Mouse (Mus musculus): ENCODE data around the gene Coq10b.
"Not testable (repeated sequence)": the region's sequence is repeated elsewhere in the genome, so short reads cannot be mapped to it uniquely, and the experiment has no call there.

Coq10b gene

DNA sequence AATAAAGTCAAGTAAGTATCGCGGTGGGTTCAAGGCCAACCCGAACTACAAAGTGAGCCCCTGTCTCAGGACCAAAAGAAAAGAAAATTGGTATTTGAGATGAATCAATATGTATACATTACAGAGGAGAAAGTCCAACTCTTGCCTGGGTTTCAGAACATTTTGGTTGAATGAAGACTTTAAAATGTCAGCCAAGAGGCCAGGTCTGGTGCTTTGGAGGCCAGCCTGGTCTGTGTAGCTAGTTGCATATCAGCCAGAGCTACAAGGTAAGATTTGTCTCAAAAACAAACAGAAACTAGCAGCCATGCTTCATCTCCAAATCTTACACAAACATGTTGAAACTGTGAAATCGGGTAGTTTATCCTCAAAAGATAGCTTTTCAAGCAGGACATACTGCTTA lies 1.0 kb downstream of the Coq10b start:
- in situ Hi-C loops (cut with MboI, MseI) = no loop called here

DNA sequence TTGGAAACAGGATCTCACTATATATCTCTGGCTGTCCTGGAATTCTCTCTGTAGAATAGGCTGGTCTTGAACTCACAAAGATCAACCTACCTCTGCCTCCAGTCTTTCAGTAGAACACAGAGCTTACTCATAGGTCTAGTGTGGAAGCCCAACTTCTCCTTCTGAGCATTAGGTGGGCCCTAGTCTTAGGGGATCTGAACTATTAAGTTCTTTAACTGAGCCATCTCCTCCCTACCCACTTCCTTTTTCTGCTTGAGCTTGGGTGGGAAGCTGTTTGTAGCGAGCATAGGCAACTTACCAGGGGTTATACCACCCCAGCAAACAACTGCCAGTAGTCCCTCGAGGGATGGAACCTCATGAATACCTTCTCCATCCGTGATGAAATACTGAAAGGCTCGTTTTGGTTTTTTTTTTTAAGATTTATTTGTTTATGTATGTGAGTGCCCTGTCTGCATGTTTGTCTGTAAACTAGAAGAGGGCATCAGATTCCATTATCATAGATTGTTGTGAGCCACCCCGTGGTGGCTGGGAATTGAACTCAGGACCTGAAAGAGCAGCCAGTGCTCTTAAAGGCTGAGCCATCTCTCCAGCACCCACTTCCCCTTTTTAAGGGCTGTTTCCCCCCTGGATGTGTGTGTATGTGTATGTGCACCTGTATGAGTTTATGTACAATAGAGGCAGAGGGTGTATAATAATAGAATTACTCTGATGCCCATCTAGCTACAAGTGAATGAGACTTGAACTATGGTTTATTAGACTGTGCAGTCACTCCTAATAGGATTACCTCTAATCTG lies 2.9 kb downstream of the Coq10b start:
- in situ Hi-C loops (cut with MboI, MseI) = loop anchor here (5.0 kb wide), 1 partner anchor 38 kb away; no protein-coding TSS in a partner anchor

DNA sequence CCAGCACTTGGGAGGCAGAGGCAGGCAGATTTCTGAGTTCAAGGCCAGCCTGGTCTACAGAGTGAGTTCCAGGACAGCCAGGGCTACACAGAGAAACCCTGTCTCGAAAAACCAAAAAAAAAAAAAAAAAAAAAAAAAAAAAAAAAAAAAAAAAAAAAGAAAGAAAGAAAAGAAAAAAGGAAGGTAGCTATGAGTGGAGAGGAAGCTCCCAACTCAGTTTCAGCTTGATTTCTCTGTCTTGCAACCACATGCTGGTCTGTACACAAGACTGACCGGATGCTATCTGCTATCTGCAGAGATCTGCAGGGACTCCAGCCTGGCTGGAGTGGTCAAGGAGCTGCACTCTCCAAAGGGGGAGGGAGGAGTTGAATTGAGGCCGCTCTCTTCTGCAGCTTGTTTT lies 5.8 kb downstream of the Coq10b start:
- in situ Hi-C loops (cut with MboI, MseI) = loop anchor here (5.0 kb wide), 1 partner anchor 41 kb away; no protein-coding TSS in a partner anchor

DNA sequence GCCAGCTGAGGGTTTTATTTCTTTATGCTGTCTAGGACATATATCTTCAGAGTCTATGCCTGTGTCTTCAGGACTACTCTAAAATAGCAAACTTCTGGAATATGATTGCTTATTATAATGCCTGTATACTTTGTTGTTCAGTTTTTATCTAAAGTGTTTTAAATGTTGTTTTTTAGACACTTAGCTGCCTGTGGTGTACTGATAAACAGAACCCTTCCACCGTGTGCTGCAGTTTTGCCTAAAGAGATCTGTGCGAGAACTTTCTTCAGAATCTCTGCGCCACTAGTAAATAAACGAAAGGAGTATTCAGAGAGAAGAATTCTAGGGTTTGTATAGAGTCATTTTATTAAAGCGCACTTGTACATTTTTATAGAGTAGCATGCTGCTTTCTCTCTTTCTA lies 8.5 kb downstream of the Coq10b start:
- in situ Hi-C loops (cut with MboI, MseI) = no loop called here

DNA sequence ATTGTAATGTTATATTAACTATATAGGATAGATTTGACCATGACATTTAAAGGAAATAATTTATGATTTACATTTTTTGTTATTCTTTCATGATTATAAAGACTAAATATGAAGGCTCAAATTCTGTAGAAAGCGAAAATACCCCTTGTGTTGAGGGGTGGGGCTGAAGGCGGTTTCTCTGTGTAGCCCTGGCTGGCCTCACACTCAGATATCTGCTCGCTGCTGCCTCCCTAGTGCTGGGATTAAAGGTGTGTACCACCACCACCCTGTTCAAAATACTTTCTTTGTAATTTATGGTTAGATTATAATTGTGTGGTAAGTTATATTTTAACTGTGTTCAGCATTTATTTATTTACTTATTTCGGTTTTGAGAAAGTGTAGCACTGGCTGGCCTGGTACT lies 9.2 kb downstream of the Coq10b start:
- in situ Hi-C loops (cut with MboI, MseI) = no loop called here

DNA sequence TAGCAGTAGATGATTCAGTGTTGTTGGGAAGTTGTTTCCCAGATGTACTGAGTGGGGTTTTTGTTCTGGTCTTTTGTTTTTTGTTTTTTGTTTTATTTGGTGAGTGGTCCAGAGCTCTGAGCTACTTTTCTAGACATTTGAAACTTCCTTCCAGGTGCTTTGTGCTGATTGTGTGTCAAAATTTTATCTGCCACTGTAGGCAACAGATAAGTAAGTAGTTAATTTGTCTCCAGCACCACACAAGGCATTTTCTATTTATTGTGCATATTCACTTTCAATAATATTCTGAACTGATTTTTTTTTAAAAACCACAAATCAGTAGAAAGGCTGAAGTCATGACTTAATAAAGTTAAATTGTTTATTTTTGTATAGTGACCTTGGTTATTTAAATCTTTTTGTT lies 19.8 kb downstream of the Coq10b start:
- in situ Hi-C loops (cut with MboI, MseI) = not testable (repeated sequence)

DNA sequence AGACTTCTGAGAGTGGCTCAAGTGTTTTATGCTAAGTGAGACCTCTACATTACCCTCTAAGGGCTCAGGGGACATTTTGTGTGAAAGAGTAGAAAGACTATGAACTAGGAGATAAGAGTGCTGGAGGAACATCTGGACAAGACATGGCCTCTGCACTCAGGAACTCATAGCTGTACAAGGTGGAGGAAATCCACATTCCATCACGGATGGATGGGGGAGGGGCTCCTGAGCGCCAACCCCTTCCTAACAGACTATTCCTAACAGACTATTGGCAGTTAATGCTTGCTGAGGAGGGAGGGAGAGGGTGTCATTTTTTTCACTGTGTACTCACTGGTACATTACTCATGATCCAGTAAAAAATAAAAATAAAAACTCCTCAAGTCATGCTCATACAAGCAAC lies 22.2 kb downstream of the Coq10b start:
- in situ Hi-C loops (cut with MboI, MseI) = no loop called here

DNA sequence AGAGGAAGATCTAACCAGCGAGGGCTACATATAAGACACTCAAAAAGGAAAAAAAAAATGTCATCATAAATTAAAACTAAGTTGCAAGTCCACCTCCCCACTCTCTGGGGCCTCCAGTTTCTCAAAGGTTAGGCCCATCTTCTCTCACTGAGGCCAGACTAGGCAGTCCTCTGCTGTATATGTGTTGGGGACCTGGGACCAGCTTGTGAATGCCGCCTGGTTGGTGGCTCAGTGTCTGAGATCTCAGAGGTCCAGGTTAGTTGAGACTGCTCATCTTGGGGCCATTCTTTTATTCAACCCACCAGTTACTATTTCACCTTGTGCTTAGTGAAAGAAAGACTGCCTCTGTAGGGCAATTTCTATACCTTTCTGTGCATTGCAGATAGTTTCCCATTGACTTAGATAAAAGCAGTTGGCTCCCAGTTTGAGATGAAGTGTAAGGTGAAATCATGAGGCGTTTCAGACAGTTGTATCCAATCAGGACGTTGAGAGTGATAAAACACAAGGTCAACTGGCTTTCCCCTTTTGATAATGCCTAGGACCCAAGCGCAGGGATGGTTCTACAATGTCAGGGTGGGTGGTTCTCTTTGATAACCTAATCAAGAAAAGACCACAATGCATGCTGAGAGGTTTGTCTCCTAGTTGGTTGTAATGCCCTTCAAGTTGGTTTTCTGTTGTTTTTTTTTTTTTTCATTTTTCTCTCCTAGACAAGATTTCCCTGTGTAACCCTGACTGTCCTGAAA lies 23.3 kb downstream of the Coq10b start:
- in situ Hi-C loops (cut with MboI, MseI) = no loop called here

DNA sequence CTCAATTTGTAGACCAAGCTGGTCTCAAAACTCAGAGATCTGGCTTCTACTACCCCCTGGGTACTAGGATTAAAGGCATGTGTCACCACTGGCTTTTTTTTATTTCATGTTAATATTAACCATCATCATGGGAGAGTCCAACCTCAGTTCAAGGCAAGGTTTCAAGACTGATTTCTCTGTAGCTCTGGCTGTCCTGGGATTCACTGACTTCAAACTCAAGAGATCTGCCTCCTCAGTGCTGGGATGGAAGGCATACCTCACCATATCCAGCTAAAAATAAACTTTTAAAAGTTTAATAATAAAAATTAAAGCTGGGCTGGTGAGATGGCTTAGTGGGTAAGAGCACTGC lies 23.8 kb downstream of the Coq10b start:
- in situ Hi-C loops (cut with MboI, MseI) = no loop called here

DNA sequence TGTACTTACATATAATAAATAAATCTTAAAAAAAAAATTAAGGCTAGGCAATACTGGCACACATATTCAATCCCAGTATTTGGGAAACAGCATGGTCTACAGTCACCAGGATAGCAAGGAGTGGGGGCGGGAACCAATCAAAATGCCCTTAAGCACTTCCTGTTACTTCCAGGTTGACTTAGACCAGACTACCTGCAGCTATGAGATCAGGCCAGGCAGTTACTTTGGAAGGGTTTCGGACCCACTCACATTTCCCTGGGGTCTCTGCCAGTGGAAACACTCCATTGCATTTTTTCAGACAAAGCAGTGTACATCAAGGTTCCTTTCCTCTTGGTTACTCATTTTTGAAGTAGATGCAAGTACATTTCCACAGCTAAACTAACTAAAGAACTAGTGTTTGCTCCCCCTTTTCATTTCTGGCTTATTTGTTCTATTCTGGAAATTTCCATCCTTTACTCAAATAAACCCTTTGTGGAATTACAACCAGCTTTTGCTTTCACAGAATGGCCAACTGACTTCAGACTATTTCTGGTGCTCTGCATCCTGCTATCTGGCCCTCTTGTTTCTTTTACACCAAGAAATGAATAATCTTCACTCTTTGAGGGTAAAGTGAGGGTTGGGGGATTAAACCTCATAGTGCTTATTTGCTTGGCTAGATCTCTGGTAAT lies 24.4 kb downstream of the Coq10b start:
- in situ Hi-C loops (cut with MboI, MseI) = no loop called here

DNA sequence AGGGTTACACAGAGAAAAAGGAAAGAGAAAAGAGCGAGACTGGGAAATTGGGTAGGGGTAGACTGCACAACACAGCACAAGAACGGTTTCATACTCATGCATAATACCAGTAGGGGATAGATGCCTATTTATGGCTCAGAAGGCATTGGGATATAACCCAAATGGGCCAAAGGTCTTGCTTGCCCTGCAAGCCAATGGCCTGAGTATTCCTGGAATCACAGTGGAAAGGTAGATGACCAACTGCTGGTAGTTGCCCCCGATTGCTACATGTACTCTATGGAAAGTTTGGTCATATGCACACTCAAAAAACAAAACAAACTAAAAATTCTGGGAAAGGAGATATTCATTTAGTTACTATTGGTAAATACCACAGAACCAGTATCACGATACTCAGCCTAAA lies 27.1 kb downstream of the Coq10b start:
- in situ Hi-C loops (cut with MboI, MseI) = no loop called here

DNA sequence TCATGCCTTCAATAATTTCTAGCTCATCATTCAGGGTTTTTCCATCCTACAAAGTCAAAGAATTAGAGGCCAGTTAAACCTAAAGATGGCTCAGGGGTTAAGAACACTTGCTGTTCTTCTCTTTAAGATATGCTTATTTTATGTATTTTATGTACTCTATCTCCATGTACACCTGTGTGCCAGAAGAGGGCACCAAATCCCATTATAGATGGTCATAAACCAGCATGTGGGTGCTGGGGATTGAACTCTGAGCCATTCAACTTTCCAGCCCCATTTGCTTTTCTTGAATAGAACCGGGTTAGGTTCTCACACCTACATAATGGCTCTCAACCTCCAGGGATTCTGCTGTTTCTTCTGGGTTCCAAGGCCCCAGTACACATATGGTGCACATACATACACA lies 29.5 kb downstream of the Coq10b start:
- in situ Hi-C loops (cut with MboI, MseI) = no loop called here

DNA sequence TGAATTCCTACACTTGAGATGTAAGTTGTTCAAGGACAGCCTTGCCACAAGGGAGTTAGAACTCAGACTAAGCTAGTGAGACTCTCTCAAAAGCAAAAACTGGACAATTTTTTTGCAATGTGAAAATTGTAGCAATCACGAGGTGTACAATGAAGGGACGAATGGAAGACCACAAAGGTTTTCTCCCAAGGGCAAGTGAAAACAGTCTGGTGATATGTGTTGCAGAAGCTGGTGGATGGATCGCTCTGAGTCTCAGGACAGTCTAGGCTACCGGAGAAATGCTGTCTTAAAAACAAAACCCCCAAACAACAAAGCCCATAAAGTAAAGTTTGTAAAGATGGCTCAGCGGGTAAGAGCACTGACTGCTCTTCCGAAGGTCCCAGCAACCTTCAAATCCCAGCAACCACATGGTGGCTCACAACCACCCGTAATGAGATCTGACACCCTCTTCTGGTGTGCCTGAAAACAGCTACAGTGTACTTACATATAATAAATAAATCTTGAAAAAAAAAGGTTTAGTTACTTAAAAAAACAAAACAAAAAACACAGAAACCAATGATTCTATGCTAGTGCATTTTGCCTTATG lies 33.3 kb downstream of the Coq10b start:
- in situ Hi-C loops (cut with MboI, MseI) = loop anchor here (5.0 kb wide), 2 partner anchors 59 to 64 kb away; partner anchors contain the start of gene Sf3b1 (in 1 of the 2)

DNA sequence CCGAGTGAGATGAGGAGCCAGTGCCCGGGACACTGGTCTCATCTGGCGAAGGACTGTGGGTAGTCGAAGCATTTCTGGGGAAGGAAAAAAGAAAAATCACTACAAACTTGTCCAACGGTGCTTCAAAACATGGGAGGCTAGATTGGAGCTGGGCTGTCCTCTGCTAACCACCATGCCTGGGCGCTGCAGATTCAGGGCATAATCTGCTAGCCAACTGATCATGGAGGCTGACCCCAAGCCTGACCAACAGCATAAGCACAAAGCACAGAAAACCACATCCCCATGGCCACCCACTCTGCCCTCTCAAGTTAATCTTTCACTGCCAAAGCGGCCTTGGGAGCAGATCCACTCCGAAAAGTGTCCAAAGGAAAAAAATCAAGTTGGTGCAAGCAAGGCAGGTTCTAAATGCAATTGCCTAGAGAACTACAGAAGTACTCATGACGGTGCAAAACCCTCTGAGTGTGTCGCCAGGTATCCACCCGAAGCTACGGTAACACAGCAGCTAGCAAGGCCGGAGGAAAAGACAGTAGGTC lies 34.4 kb downstream of the Coq10b start:
- in situ Hi-C loops (cut with MboI, MseI) = loop anchor here (5.0 kb wide), 2 partner anchors 60 to 65 kb away; partner anchors contain the start of gene Sf3b1 (in 1 of the 2)

DNA sequence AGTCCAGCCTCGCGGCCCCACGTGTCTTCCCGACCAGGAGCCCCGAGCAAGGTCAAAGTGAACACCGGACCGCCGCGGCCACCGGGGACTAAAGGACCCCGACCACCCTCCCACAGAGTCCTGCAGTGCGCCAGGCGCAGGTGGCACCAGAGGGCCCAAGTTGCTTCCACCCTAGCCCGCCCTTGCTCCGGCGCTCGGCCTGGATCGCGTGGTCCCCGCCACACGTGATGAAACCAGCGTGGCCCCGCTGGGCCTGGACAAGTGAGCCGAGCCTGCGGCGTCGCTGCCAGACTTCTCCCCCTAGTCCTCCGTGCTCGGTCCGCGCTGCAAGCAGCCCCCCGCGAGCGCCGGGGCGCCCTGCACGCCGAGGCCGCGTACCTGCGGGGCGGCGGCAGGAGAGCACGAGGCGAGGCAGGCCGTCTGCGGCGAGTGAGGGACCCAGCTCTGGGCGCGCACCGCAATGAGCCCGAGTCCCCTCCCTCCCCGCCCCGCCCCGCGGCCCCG lies 34.9 kb downstream of the Coq10b start:
- in situ Hi-C loops (cut with MboI, MseI) = loop anchor here (5.0 kb wide), 2 partner anchors 60 to 65 kb away; partner anchors contain the start of gene Sf3b1 (in 1 of the 2)

DNA sequence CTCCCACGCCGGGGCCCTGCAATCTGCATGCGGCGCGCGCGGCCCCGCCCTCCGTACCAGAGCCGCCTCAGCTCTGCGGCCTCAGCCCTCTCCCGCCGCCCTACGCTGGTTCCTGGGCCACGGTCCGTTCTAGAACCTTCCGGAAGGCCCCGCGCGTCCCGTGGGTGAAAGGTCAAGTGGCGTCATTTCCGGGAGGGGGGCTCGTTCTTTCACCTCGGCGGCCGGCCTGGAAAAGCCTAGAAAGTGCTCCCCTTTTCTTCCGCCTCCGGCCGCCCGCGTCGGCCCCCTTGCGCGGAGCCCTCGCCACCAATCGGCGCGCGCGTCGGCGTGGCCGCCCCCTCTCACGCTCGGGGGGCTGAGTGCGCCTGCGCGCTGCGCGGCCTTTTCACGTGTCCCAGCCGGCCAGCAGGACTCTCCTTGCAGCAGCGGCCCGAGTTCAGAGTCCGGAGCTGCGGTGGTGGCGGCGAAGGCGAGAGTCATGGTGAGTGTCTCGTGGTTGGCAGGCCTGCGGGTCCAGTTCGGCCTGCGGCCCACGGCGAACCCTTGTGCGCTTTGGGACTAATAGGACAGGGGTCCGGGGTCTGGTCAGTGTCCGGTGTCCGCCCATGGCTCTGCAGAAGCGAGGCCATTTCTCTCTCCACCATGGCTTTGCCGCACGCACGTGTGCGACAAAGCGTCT lies 35.5 kb downstream of the Coq10b start, which contains the start of the genes Hspe1 and Hspd1:
Gene Hspe1, plus strand, starts transcription at position 201 of the 679 bp plus-strand sequence.
Gene Hspd1, minus strand, starts transcription at position 312 of the 679 bp plus-strand sequence.
- in situ Hi-C loops (cut with MboI, MseI) = loop anchor here (5.0 kb wide), 2 partner anchors 61 to 66 kb away; partner anchors contain the start of gene Sf3b1 (in 1 of the 2)

DNA sequence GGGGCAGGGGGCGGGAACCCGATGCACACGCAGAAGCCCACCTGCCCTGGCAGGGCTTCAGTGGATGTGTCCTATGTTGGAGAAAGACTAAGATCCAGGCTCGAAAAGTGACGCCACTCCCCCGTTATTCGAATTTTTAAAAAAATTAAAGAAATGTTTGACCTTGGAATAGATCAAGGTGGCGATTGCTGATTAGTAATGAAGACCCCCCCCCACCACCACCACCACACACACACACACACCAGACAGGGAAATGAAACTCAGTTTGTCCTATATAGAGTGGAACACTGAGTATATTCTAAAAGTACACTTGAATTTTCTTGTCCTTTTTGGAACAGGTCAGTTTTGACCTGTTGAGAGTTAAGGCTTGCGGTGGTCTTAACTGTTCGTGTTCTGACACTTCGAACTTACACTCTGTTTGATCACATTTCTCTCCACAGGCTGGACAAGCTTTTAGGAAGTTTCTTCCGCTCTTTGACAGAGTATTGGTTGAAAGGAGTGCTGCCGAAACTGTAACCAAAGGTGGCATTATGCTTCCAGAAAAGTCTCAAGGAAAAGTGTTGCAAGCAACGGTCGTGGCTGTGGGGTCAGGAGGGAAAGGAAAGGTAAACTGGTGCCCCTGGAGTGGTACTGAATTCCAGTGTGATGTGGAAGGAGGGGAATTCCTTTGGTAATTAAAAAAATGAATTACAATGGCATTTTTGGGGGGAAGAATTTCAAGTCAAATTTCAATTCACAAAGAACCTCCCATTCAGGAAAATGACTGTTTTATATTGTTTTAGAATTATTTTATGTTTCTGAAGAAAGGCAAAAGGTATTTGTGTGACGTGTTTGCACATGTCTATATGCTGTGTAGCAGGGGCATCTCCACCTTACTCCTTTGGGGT lies 36.3 kb downstream of the Coq10b start:
- in situ Hi-C loops (cut with MboI, MseI) = loop anchor here (5.0 kb wide), 2 partner anchors 62 to 67 kb away; partner anchors contain the start of gene Sf3b1 (in 1 of the 2)

DNA sequence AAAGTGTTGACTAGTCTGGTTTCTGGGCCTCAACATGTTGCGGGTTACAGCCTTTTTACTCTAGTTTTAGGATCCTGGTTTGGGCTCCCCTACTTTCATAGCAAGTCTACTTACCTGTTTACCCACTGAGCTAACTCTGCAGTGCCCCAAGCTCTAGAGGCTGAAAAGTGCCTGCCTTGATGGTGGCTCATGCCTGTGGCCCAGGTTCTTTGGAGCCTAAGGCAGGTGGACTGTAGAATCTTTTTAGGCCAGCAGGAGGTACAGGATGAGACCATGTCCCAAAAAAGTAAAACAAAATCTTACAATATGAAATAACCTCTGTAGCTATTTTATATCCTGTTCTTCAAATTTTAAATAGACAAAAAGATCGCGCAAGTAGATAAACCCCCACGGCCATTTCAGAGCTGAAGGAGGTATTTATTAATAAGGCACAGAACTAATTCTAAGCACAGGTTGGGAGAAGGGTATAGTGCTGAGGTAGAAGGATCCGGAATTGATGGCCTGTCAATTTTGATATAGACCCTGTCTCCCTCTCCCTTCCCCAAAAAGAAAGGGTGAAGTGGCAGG lies 37.0 kb downstream of the Coq10b start:
- in situ Hi-C loops (cut with MboI, MseI) = loop anchor here (5.0 kb wide), 2 partner anchors 62 to 67 kb away; partner anchors contain the start of gene Sf3b1 (in 1 of the 2)

DNA sequence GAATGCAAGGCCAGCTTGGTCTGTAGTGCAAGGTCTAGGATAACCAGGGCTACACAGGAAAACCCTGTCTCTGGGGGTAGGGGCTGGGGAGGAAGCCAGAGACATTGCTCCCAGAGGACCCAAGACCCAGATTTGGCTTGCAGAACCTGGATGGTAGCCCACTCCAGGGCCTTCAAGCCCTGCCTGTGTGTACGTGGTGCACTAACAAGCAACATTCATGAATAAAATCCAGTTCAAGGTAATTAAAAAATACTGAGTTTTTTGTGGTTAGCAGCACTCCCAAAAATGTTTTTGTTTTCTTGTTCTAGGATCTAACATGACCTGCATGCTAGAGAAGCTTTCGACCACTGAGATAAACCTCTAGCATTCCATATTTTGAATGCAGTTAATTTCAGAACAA lies 39.5 kb downstream of the Coq10b start:
- in situ Hi-C loops (cut with MboI, MseI) = no loop called here

Data from T-helper 17 cell (primary cell).